Mouse (Mus musculus) Muller cell, postnatal 12 days (primary cell): ENCODE measurements around the gene Guca2a.
A peak's percentile ranks its signal among the peaks of the same experiment; 100 is the strongest.

Experiments
- DNase-seq: peaks from one replicate; pipeline ENCODE4 v3.0.0-alpha.2; 2015; ENCODE audit errors: inconsistent ontology term

The Guca2a gene

DNA sequence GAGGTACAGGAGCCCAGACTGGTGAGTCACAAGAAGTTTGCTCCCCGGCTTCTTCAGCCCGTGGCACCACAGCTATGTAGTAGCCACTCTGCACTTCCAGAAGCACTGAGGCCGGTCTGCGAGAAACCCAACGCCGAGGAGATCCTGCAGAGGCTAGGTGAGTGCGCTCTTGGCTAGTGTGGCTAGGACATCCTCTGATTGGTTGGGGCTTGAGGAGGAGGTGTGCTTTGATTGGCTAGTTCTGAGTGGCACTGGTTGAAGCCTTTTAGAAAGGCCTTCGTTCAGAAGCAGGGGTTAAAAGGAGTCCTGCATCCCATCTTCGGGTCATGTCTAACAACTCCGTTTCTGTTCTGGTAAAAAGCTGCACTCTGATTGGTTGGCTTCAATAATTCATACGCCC is 1.2 kb downstream of the Guca2a start:
- DNase-seq, result no peak

DNA sequence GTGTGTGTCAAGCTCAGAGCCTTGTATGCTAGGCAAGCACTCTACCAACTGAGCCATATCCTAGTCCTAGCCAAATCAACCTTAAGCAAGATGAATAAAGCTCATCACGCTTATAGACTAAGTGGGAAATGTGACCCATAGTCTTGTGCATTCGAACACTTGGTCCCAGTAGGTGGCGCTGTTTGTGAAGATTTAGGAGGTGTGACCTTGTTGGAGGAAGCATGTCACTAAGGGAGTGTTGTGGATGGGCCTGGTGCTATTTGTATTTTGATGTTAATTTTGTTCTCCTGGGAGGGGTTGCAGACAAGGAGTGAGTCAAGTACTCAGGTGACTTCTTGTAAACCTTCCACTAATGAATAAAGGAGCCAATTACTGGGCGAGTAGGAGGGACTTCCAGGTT is 5.2 kb downstream of the Guca2a start:
- no peak for DNase-seq

DNA sequence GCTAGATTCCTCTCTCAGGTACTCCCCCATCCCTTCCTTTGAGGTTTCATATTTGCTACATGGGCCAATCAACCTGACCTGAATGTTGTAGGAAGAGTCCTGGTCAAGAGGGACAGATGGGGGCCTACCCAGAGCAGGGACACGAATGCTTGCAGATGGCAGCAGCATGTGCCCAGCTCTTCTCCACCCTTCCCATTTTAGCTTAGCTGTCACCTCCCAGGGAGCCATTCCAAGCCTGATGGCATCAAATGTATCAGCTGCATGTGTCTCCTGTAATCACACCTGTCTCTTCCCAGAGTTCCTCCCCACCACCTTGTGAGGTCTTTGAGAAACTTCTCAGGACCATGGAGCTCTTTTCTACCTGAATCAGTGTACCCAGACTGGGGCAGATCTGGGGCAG is 19.5 kb downstream of the Guca2a start:
- DNase-seq, result no peak

DNA sequence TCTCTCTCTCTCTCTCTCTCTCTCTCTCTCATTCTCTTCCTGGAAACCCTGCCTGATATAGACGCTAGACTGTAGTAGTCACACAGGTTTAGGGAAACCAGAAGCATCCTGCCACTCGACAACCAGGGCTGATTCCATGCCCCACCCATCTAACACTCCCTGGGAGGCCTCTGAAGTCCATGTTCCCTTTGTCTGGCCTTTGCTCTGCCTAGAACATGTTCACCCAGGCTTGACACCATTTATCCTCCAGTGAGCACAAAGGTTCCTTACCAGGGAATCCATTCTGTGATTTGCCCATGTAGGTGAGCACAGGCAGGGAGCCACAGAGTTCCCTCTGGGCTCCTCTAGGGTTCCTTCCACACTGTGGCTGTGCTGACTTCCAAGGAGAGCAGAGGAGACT is 20.7 kb downstream of the Guca2a start:
- DNase-seq, result no peak

DNA sequence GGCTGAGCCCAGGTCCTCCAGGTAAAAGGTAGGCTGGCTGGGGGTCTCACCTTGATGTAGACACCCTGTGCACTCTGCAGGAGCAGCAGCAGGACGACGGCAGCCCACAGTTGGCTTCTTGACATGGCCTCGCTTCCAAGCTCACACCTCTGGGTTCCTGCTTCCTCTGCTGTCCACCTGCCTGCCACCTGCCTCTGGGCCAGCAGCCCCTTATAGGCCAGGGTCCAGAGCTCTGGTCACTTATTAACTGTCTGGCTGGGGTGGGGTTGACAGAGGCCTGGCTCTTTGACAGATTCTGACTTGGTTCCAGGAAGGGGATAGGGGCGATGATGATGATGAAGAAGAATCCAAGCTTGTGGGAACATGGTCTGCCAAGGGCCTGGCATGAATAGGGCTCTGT is 21.2 kb downstream of the Guca2a start, which contains the start of gene Guca2b:
Gene Guca2b, minus strand, starts transcription at position 224 of the 400 bp plus-strand sequence.
- no peak for DNase-seq

DNA sequence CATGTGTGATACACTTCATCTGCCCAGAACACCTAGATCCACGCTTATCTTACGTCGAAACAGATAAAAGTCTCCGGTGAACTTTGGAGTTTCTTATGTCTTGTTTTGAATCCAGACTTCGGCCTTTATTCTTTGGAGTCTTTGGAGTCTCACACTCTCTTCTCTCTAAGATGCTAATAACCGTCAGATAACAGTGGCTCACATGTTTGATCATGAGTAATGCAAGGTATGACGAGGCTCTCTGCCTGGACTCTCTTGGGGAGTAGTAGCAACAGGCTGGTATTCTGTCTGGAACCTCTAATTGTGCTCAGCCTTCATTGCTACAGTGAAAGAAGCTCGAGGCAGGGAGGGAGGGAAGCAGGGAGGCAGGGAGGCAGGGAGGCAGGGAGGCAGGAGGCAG is 22.5 kb downstream of the Guca2a start:
- no peak for DNase-seq

DNA sequence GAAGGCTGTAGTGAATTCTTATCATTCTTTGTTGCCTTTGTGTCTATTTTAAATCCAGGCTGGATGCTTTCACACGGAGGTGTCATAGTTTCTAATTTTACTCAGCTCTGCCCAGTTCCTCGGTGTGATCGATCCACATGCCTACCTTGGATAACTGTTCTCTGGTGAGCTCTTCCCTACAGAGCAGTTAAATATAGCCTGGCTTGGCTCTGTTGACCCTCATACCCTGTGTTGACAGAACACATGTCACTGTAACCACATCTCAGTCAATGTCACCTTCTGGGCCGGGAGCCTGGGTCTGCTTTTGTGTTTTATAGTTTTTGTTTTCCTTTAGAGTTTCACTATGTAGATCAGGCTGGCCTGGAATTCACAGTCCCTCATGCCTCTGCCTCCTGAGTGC is 24.6 kb downstream of the Guca2a start:
- no peak for DNase-seq

DNA sequence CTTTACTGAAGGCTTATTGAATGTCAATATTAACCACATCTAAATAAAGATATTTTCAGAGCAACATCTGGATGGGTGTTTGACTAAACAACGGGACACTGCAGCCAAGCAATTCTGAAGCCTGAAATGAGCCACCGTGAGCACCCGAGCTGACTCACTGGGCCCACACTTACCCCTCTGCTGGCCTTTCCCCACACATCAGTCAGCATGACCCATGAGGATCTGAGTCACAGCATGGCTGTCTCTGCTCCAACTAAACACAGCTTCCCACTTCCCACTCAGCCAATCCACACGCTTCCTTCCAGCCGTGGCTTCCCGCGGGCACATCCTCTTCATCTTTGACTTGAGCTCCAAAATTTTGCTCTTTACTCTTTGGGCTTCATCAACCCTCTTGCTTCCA is 25.5 kb downstream of the Guca2a start:
- peak; percentile 55 for DNase-seq

DNA sequence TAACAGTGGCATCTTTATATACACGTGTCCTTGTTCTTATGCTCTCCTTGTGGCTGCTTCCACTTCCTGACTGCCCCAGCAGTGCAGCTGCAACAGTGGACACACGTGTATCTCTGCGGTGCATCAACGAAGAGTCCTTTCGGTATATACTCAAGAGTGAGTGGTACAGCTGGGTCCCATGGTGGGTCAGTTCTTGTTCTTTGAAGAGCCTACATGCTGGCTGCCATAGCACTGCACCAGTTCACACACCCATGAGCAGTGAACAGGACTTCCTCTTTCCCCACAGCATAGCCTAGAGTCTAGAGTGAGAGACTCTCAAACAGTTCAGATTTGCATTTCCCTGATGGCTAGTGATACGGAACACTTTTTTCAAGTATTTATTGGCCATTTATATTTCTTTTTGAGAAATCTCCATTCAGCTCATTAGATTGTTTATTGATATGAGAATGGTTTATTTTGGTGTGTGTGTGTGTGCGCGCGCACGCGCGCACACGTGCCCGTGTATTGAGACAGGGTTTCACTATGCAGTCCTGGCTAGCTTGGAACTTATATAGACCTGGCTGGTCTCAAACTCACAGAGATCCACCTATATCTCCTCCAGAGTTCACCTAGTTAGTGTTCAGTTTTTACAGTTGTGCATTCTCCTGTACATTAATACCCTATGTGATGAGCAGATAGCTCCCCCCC is 26.0 kb downstream of the Guca2a start:
- no peak for DNase-seq

DNA sequence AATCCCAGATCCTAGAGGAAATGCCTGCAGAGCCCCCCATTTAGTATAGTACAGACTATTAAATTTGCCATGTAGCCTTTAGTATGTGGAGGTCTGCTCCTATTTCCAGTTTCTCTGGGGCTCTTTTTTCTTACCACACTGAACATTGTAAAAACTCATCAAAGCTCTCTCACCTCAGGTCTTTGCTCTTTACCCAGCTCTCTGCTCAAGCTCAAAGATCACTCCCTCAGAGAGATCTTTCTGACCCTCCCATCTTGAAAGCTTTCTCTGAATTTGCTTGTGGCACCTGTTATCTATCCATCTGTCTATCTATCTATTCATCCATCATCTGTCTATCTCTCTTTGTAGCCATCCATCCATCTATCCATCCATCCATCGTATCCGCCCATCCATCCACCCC is 27.7 kb downstream of the Guca2a start:
- DNase-seq, result no peak

DNA sequence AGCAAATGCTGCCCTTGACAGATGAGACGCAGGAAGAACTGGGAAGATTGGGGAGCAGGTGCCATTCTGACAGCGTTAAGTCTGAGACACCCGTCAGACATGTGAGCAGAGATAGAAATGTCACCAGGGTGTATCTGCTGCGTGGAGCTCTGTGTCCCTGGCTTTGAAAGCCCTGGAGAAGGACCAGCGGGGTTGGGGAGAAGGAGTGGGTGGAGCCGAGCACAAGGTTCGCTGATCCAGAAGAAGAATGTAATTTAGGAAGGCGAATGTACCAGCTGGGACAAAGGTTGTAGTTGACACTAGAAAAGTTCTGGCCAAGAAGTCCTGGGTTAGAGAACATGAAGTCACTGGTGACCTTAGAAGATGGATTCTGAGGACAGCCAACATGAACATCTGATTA is 28.6 kb downstream of the Guca2a start:
- DNase-seq, result no peak

DNA sequence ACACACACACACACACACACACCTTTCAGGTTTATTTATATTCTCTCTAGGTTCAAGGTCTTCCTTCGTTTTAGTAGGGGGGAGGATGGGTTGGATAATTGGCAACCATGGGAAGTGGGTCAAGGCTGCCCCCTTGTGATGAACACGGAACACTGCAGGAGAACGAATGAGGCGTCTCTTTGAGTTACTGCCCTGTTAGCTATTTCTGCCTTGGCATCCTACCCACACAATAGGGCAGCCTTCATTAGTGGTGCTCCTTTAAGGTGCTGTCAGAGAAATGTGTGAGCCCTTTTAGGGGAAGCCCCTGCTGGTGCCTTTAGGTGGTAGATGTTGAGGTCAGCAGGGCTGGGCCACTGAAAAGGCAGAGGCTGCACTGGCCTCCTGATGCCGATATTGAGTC is 29.9 kb downstream of the Guca2a start:
- peak; percentile 71 for DNase-seq

DNA sequence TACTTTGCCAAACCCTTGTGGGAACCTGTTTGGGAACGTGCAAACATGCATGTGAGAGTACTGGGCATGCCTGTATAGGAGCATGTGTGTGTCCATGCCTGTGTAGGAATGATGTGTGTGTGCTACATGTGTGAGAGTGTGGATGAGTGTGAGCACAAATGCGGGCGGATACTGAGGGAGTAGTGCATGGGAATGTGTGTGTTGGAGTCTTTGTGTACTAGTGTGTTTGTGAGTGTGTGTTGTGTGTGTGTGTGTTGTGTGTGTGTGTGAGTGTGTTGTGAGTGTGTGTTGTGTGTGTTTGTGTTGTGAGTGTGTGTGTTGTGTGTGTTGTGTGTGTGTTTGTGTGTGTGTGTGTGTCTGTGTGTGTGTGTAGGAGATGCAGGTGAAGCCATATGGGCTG is 30.7 kb downstream of the Guca2a start:
- DNase-seq, result no peak

DNA sequence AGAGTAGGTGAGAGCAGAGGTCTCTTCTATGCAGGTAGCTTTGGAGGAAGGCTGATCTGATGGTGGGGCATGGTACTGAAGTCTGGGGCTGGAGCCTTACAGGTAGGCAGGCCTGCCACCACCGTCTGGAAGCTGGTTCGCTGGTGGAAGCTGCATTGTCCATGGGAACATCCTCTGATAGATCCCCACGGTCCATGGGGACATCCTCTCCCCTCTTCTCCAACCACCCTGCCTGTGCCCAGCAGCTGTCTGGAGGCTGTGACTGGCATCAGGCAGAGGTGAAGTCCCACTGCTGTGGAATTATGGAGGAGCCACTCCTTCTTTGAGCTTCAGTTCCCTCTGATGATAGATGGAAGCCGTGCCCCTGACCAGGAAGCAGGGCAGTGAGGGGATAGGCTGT is 31.1 kb downstream of the Guca2a start:
- no peak for DNase-seq

DNA sequence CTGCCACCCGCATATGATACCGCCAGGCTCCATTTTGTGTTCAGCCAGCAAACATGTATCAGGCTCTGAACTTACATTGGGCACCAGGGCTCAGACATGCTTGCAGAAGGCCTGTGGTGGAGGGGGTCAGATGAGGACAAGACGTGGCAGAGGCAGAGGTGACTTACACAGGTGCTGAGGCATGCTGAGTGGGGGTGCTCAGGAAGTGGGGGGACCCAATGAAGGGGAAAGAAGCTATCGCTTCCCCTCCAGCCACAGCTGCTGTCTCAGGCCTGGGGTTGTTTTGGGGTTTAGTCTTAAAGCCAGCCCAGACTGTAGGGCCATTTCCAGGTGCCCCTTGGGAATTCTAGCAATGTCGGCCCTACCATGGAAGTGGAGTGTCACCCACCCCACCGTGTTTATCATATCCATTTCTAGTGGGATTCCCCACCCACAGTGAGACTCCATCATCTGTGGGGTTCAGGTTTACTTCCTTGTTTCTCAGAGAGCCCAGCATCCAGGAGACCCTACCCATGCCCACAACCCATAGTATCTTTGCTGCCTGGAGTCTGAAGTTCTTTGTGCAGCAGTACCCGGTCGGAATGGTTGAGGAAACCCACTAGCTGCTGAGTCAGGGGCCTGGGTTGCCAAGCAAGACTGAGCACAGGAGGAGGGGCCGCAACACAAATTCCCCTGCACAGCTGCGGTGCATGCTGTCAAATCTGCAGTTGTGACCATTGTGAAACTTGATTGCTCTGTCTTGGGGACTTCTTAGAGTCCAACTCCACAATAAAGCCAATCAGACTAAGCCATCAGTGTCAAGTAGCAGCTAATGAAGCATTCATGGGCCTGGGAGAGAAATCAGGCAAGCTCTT is 32.1 kb downstream of the Guca2a start:
- no peak for DNase-seq

DNA sequence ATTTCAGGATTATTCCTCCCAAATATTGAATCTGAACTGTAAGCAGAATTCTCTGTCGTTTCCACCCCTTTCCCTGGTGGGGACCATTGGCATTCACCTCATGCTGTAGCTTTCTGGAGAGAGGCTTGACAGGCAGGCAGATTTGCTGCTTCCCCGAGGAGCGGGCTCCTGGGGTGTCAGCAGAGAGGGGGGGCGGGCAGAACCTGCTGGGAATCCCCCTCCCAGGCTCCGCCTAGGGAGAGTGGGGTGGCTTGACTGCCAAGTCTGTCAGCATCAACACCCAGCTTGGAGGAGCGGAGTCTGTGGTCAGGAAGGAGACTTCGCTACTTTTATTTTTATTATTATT is 32.7 kb downstream of the Guca2a start:
- no peak for DNase-seq

DNA sequence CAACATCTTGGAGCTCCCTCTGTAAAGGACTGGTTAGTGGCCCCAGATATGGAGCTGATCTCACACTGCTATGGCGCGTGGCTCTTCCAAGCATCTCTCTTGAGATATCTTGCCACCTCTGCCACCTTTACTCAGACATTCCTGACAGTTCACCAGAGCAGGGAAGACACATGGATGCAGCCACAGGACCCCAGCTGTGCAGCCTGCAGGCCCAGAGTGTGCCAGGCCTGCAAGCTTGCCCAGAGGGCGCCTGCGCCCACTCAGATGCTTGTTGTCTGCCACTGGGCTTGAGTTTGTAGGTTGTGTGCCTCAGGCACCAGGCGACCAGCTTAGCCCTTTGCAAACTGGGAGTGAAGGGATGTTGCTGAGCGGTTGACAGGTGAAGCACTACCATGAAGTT is 33.2 kb downstream of the Guca2a start:
- DNase-seq, result no peak

DNA sequence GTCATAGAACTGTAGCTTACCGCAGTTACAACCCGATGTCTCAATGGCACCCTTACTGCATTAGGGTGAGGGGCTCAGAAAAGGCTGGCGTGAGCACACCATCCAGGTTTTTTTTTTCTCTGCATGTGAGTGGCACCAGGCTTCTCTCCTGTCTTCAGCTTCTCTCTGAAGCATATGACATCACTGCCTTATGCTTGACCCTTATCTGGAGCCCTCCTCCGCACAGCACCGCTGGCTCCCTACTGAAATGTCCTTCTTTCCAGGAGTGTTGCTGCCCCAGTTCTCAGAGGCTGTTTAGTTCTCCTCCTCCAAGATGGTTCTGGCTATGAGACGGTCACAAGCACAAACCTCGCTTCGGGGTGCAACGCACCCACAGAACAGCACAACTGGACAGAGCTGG is 33.7 kb downstream of the Guca2a start:
- no peak for DNase-seq

DNA sequence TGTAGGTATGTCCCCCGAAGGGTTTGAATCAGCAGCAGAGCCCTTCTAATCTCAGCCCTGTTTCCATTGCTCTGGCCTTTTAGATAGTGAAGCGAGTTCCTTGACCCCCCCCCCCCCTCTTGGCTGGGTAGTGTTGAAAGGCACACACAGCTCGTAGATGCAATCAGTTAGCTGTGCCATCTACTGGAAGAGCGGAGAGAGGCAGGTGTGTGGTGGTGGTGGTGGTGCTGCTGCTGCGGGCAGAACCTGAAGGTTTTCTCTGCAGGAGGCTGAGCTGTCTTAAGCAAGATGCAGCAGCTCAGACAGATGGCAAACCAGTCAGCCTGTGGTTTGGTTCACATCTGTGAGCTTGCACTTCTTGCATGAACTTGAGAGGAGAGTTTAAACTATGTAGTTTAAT is 35.2 kb downstream of the Guca2a start:
- no peak for DNase-seq

DNA sequence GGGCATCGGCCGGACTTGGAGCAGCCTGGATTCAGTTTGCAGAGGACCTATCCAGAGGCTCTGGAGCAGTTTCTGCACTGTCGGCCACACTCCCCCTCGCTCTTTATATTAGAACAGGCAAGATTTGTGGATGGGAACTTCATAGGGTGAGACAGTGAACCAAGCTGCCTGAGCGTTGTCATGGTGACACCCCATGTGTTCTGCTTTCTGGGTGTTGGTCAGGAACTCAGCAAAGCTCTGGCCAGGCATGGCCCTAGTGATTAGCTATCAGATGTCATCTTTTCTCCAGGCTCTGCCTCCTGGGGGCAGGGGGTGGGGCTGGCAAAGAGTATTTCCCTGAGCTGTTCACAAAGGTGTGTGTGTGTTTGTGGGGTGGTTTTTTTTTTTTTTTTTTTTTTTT is 45.1 kb downstream of the Guca2a start:
- DNase-seq, result no peak

DNA sequence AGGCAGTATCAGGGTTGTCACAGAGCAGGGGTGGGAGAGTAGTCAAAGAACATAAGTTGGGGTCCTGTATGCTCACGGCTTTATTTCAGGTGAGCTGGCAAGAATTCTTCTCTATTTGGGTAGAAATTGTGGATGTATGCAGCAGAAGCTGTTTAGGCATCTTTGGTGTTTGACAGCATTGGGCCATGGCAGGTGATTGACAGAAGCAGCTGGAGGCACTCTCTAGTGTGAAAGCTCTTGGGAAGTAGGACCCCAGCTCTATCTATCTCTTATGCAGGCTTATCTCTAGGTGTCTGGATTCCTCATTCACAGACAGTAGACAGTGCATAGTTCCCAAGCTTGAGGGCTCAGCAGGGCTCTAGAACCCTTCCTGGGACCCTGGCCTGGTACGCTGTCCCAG is 48.2 kb downstream of the Guca2a start:
- DNase-seq, result no peak
